Mouse (Mus musculus) cerebellum, adult 2 months (tissue): ENCODE data around the gene Maml3.

ENCODE experiments used
- CTCF ChIP-seq: fragments of 200-500 bp; IDR thresholded peaks from 2 replicates; pipeline ENCODE4 v1.5.1; 2011; ENCODE audit warnings: low read depth, mild to moderate bottlenecking, control low read depth, low read length, moderate library complexity, borderline replicate concordance; ENCODE audit not compliant: insufficient read depth
- POLR2A ChIP-seq: fragments of 200-500 bp; IDR thresholded peaks from 2 replicates; pipeline ENCODE4 v1.6.1; 2011; ENCODE audit warnings: low read length, control low read depth, borderline replicate concordance; ENCODE audit not compliant: insufficient read depth

DNA sequence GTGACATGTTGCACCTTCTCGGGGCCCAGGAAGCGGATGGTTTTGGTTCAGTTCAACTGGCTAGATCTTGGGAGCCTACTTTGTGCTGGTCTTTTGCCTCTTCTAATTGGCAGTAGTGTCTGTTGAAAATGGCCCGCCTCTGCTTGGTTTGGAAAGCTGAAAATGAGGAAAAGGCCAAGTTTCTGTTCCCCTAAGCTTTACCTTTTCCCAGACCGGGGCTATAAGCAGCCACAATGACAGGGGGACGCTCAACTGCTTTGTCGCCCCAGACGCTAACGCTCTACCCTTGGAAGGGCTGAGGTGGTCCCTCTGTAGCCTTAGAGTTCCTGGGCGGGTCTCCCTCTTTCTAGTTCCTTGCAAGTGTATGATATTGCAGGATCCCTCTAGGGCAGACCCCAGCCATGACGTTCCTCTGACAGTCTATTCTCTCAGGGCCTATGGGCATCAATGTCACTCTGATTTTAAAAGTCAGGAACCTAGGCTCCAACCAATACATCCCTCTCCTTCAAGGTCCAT, 315.4 kb downstream of the Maml3 start:
- TF ChIP-seq CTCF = no peak
- TF ChIP-seq POLR2A = no peak
